Mouse (Mus musculus): ENCODE measurements at regions not wholly inside any gene's neighbourhood (a gene's known extent, or its start where the extent isn't known, plus 50 kb on each side); places are given as distances from the start of the nearest gene placed in this dataset.

DNA sequence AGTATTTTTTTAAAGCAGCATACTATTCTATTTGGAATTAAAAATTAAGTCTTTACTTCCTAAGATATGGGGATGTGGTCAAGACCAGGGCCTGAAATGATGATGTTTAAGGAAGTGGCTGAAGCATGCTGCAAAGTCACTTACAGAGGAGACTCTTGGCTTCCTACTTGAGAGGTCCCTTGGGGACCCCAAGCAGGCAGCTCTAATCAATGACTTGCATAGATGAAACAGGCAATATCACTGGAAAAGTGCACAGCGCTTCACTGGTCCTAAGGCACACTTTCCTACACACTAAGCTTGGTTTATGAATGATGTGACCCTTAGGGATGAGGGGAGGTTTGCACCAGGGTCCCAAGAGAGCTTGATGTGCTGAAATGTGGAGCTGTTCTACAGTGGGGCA lies 99.2 kb upstream of the Irs2 start:
- TF ChIP-seq POLR2A (IDR thresholded peaks at IDR 0.05; ENCODE audit: control insufficient read depth, extremely low read depth, insufficient read depth, low read length, poor library complexity) (no peak), CTCF (IDR thresholded peaks at IDR 0.05; ENCODE audit: borderline replicate concordance, control insufficient read depth, extremely low read depth, insufficient read depth, low read length, poor library complexity) (no peak)
- Histone ChIP-seq H3K27me3 (ENCODE audit: control insufficient read depth, insufficient read depth, low read length) (no peaks in the 10 kb centered on the region), H3K4me3 (ENCODE audit: control insufficient read depth, insufficient read depth, low read length) (no peak overlapping the region), H3K4me1 (replicated peaks; ENCODE audit: control insufficient read depth, insufficient read depth, low read length) (peaks cover 4% of the 10 kb centered on the region; the same call in 1 of the 2 replicates), H3K36me3 (ENCODE audit: control insufficient read depth, insufficient read depth, low read length) (no peaks in the 10 kb centered on the region), H3K27ac (ENCODE audit: control insufficient read depth, insufficient read depth, low read length) (no peak overlapping the region)
- WGBS, result 97% methylated on average over 1 of the region's 1 CpGs
- DNase-seq, result no peak

DNA sequence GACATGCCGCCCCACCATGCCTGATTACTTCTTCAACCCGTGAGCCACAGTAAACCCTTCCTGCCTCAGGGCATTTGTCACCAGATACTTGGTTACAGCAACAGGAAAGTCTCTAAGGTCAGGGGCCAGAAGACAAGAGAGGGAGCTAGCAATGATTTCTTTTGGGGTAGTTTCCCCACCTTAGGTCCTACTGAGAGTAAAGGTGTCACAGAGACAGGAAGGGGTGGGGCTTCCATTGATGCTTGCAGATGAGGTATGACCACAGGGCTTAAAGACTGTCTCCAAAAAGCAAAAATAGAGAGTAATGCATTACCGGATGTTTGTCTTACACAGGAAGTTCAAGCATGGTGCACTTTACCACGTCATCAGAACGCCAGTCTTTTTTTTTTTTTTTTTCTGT lies 98.8 kb upstream of the Irs2 start:
- WGBS, result 61% methylated on average over 5 of the region's 5 CpGs
- DNase-seq, result no peak
- no peak overlapping the region for H3K4me3 ChIP-seq (ENCODE audit: control insufficient read depth, insufficient read depth, low read length)
- H3K27ac ChIP-seq (ENCODE audit: control insufficient read depth, insufficient read depth, low read length), result no peak overlapping the region
- no peaks in the 10 kb centered on the region for H3K27me3 ChIP-seq (ENCODE audit: control insufficient read depth, insufficient read depth, low read length)
- TF ChIP-seq CTCF (IDR thresholded peaks at IDR 0.05; ENCODE audit: borderline replicate concordance, control insufficient read depth, extremely low read depth, insufficient read depth, low read length, poor library complexity), result no peak
- TF ChIP-seq POLR2A (IDR thresholded peaks at IDR 0.05; ENCODE audit: control insufficient read depth, extremely low read depth, insufficient read depth, low read length, poor library complexity), result no peak
- H3K36me3 ChIP-seq (ENCODE audit: control insufficient read depth, insufficient read depth, low read length), result no peaks in the 10 kb centered on the region
- H3K4me1 ChIP-seq (replicated peaks; ENCODE audit: control insufficient read depth, insufficient read depth, low read length), result peaks cover 4% of the 10 kb centered on the region; the same call in 1 of the 2 replicates

- H3K27me3 ChIP-seq (ENCODE audit: control insufficient read depth, insufficient read depth, low read length), result no peaks in the 10 kb centered on the region
- DNase-seq, result no peak
Observed at GRCm38 (mm10) chr8:11103745-11104607, 95.7 kb upstream of the Irs2 start.

GRCm38 (mm10) chr8:11100310-11100709 lies 92.1 kb upstream of the Irs2 start:
- no peak for DNase-seq
- no peak for TF ChIP-seq POLR2A (IDR thresholded peaks at IDR 0.05; ENCODE audit: control insufficient read depth, extremely low read depth, insufficient read depth, low read length, poor library complexity)
- TF ChIP-seq CTCF (IDR thresholded peaks at IDR 0.05; ENCODE audit: borderline replicate concordance, control insufficient read depth, extremely low read depth, insufficient read depth, low read length, poor library complexity), result no peak
- Histone ChIP-seq H3K36me3 (ENCODE audit: control insufficient read depth, insufficient read depth, low read length) (no peaks in the 10 kb centered on the region), H3K27ac (ENCODE audit: control insufficient read depth, insufficient read depth, low read length) (no peak overlapping the region), H3K4me3 (ENCODE audit: control insufficient read depth, insufficient read depth, low read length) (no peak overlapping the region), H3K27me3 (ENCODE audit: control insufficient read depth, insufficient read depth, low read length) (no peaks in the 10 kb centered on the region), H3K4me1 (replicated peaks; ENCODE audit: control insufficient read depth, insufficient read depth, low read length) (peaks cover 5% of the 10 kb centered on the region; the same call in 1 of the 2 replicates)
- WGBS, result 92% methylated on average over 3 of the region's 3 CpGs

More at GRCm38 (mm10) chr8:11103745-11104607, 95.7 kb upstream of the Irs2 start:
- H3K27ac ChIP-seq (ENCODE audit: control insufficient read depth, insufficient read depth, low read length), result no peak overlapping the region
- H3K4me3 ChIP-seq (ENCODE audit: control insufficient read depth, insufficient read depth, low read length), result no peak overlapping the region
- peaks cover 4% of the 10 kb centered on the region; the same call in 1 of the 2 replicates for H3K4me1 ChIP-seq (replicated peaks; ENCODE audit: control insufficient read depth, insufficient read depth, low read length)
- 82% methylated on average over 10 of the region's 10 CpGs for WGBS
- no peaks in the 10 kb centered on the region for H3K36me3 ChIP-seq (ENCODE audit: control insufficient read depth, insufficient read depth, low read length)
- TF ChIP-seq POLR2A (IDR thresholded peaks at IDR 0.05; ENCODE audit: control insufficient read depth, extremely low read depth, insufficient read depth, low read length, poor library complexity) (no peak), CTCF (IDR thresholded peaks at IDR 0.05; ENCODE audit: borderline replicate concordance, control insufficient read depth, extremely low read depth, insufficient read depth, low read length, poor library complexity) (no peak)

DNA sequence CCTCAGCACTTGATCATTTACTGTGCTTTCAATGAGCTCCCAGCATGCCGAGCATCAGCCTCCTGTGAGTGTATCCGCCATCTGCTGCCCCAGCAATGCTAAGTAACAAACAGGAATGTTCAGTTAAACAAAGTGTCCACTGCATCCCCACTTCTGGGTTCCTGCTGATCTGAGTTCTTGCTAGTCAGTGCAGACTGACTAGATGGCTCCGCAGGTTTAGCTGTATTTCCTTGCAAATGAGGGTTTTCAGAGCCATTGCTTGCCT lies 91.3 kb upstream of the Irs2 start:
- WGBS, result 95% methylated on average over 3 of the region's 3 CpGs
- H3K36me3 ChIP-seq (ENCODE audit: control insufficient read depth, insufficient read depth, low read length), result no peaks in the 10 kb centered on the region
- no peak for TF ChIP-seq CTCF (IDR thresholded peaks at IDR 0.05; ENCODE audit: borderline replicate concordance, control insufficient read depth, extremely low read depth, insufficient read depth, low read length, poor library complexity)
- TF ChIP-seq POLR2A (IDR thresholded peaks at IDR 0.05; ENCODE audit: control insufficient read depth, extremely low read depth, insufficient read depth, low read length, poor library complexity), result no peak

GRCm38 (mm10) chr8:11098790-11099590 lies 90.7 kb upstream of the Irs2 start:
- no peak for DNase-seq
- Histone ChIP-seq H3K27me3 (ENCODE audit: control insufficient read depth, insufficient read depth, low read length) (no peaks in the 10 kb centered on the region), H3K27ac (ENCODE audit: control insufficient read depth, insufficient read depth, low read length) (no peak overlapping the region), H3K36me3 (ENCODE audit: control insufficient read depth, insufficient read depth, low read length) (no peaks in the 10 kb centered on the region), H3K4me1 (replicated peaks; ENCODE audit: control insufficient read depth, insufficient read depth, low read length) (peaks cover 3% of the 10 kb centered on the region; the same call in 1 of the 2 replicates), H3K4me3 (ENCODE audit: control insufficient read depth, insufficient read depth, low read length) (no peak overlapping the region)
- TF ChIP-seq POLR2A (IDR thresholded peaks at IDR 0.05; ENCODE audit: control insufficient read depth, extremely low read depth, insufficient read depth, low read length, poor library complexity) (no peak), CTCF (IDR thresholded peaks at IDR 0.05; ENCODE audit: borderline replicate concordance, control insufficient read depth, extremely low read depth, insufficient read depth, low read length, poor library complexity) (no peak)
- WGBS, result 79% methylated on average over 11 of the region's 11 CpGs

More for the DNA sequence above, 91.3 kb upstream of the Irs2 start:
- no peak overlapping the region for H3K27ac ChIP-seq (ENCODE audit: control insufficient read depth, insufficient read depth, low read length)
- no peak for DNase-seq
- no peak overlapping the region for H3K4me3 ChIP-seq (ENCODE audit: control insufficient read depth, insufficient read depth, low read length)
- no peaks in the 10 kb centered on the region for H3K27me3 ChIP-seq (ENCODE audit: control insufficient read depth, insufficient read depth, low read length)
- peaks cover 3% of the 10 kb centered on the region; the same call in 1 of the 2 replicates for H3K4me1 ChIP-seq (replicated peaks; ENCODE audit: control insufficient read depth, insufficient read depth, low read length)
